Mouse (Mus musculus) C2C12 (cell line): ENCODE measurements around the gene Col4a2. TPM values are rescaled to one million over a fixed set of nuclear protein-coding genes. Genes with fewer than 3 reads are reported as not detected.

ENCODE experiments used
- H3K27me3 ChIP-seq: one replicate; pipeline ENCODE4 v1.6.1; 2011; ENCODE audit not compliant: control insufficient read depth, insufficient read depth, insufficient read length
- H3K36me3 ChIP-seq: one replicate; pipeline ENCODE4 v1.6.1; 2011; ENCODE audit not compliant: control insufficient read depth, insufficient read depth
- H3K4me3 ChIP-seq: one replicate; pipeline ENCODE4 v1.5.1; 2011; ENCODE audit warnings: mild to moderate bottlenecking, control low read depth; ENCODE audit not compliant: poor library complexity, insufficient read depth, severe bottlenecking
- H3K79me2 ChIP-seq: one replicate; pipeline ENCODE4 v1.6.1; 2011; ENCODE audit not compliant: control insufficient read depth, insufficient read depth
- H3K79me3 ChIP-seq: one replicate; pipeline ENCODE4 v1.6.1; 2011; ENCODE audit warnings: low read depth, control low read depth
- H3ac ChIP-seq: one replicate; pipeline ENCODE3; 2011; ENCODE audit warnings: low read depth; ENCODE audit not compliant: control insufficient read depth, insufficient read length
- CEBPB ChIP-seq: IDR thresholded peaks from one replicate; pipeline ENCODE4 v1.6.1; 2011; ENCODE audit warnings: low read depth, mild to moderate bottlenecking, control low read depth, moderate library complexity
- CTCF ChIP-seq: IDR thresholded peaks from one replicate; pipeline ENCODE4 v1.5.1; 2011; ENCODE audit not compliant: control insufficient read depth, insufficient read depth, insufficient read length
- FOSL1 ChIP-seq: IDR thresholded peaks from one replicate; pipeline ENCODE4 v1.8.0; 2011; ENCODE audit warnings: mild to moderate bottlenecking, low read length; ENCODE audit not compliant: poor library complexity, insufficient read depth, severe bottlenecking
- MAX ChIP-seq: IDR thresholded peaks from one replicate; pipeline ENCODE4 v1.6.1; 2011; ENCODE audit warnings: mild to moderate bottlenecking, control low read depth
- MYOD1 ChIP-seq: IDR thresholded peaks from one replicate; pipeline ENCODE4 v1.6.1; 2011; ENCODE audit warnings: low read depth; ENCODE audit not compliant: control insufficient read depth, insufficient read length
- MYOG ChIP-seq: IDR thresholded peaks from one replicate; pipeline ENCODE4 v1.6.1; 2011; ENCODE audit not compliant: control insufficient read depth, insufficient read length; ENCODE audit errors: extremely low read depth
- USF1 ChIP-seq: IDR thresholded peaks from one replicate; pipeline ENCODE4 v1.6.1; 2011; ENCODE audit warnings: low read depth, mild to moderate bottlenecking, control low read depth, moderate library complexity
- polyA plus RNA-seq: library from polyadenylated mRNA; unstranded; fragments of >200 nt; fragmentation: generic; extraction: Trizol; gene quantifications from one replicate; pipeline ENCODE4 v1.2.1, GENCODE M21; 2012; ENCODE audit warnings: missing spikeins

The Col4a2 gene
- polyA plus RNA-seq, 1 experiment = 68.8 TPM

DNA sequence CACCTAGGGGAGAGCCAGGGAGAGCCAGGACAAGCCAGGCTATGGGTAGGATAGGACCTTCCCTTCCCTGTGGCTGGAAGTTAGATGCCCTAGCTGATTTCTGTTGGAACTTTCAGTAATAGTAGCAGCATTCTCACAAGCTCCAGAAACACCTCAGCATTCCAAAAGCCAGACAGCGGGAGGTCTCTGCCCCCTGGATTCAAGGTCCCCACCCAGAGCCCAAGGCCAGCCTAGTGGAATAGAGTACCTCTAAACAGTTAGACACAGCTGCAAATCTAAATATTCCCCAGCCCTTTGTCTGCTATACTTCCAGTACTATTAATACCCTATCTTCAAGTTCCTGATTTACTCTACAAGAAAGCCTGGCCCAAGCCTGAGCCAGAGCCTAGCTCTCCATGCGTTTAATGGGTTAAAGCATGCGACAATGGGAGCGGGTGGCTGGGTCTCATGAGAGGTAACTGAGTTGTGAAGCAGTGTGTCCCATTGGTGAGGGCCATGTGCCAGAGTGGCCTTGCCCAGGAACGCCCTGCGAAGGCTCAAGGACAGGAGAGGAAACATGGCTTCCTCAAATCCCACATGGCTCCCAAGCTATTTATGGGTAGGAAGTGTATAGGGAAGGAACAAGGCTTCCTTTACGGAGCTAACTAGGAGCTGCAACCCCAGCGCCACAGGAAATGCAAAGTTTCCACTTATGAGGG is 15.3 kb upstream of the Col4a2 start:
- H3K79me3 ChIP-seq = peaks cover 31% of the 10 kb centered on the region
- no peaks in the 10 kb centered on the region for H3K36me3 ChIP-seq
- peaks cover 83% of the 10 kb centered on the region for H3K79me2 ChIP-seq
- H3ac ChIP-seq = no peak overlapping the region
- TF ChIP-seq MYOG (no peak), CTCF (no peak), CEBPB (no peak), MYOD1 (no peak), FOSL1 (no peak), MAX (no peak), USF1 (no peak)
- H3K27me3 ChIP-seq = no peaks in the 10 kb centered on the region
- no peak overlapping the region for H3K4me3 ChIP-seq

DNA sequence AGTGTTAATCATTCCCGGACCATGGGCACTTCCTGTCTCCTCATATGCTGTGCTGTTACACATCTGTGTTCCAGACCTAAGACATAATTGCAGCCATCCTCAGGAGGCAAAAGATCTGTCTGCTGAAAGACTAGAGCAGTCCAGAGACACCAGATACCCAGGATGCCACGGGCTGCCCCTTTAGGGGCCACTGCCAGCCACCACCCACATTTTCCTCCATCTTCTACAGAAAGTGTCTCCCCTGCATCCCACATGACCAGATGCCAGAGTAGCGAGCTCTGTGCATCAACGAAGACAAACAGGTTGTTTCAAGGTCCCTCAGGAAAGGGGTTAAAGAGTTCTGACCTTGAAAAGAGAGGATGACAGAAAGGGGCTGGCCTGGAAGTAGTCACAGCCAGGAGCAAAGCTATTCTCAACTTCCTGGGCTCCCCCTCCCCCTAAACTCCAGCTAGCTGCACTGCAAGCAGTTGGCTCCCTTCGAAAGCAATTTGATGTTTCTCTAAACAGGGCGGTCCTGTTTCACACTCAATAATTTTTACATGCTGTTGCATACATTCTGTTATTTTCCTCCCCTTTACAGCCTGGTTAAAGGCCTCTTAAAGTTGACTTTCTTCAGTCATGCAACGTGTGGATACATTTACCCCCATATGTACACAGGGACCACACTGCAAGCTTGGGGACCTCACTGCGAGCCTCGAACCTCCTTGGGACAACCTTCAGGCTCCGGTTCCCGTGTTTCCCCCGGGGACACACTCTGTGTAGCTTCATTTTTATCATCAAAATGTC is 13.9 kb upstream of the Col4a2 start:
- Histone ChIP-seq H3ac (no peak overlapping the region), H3K79me2 (peaks cover 97% of the 10 kb centered on the region), H3K4me3 (no peak overlapping the region), H3K79me3 (peaks cover 33% of the 10 kb centered on the region), H3K36me3 (no peaks in the 10 kb centered on the region), H3K27me3 (no peaks in the 10 kb centered on the region)
- TF ChIP-seq MYOG = no peak
- no peak for TF ChIP-seq FOSL1
- TF ChIP-seq MYOD1 = no peak
- no peak for TF ChIP-seq MAX
- TF ChIP-seq CEBPB = no peak
- no peak for TF ChIP-seq USF1
- TF ChIP-seq CTCF = no peak

GRCm38 (mm10) chr8:11299317-11299602 is 13.3 kb upstream of the Col4a2 start:
- Histone ChIP-seq H3K4me3 (no peak overlapping the region), H3K27me3 (no peaks in the 10 kb centered on the region), H3K79me2 (peaks cover 97% of the 10 kb centered on the region), H3ac (no peak overlapping the region), H3K79me3 (peaks cover 36% of the 10 kb centered on the region), H3K36me3 (no peaks in the 10 kb centered on the region)
- no peak for TF ChIP-seq CEBPB
- no peak for TF ChIP-seq MYOD1
- no peak for TF ChIP-seq MAX
- no peak for TF ChIP-seq FOSL1
- no peak for TF ChIP-seq USF1
- no peak for TF ChIP-seq MYOG
- TF ChIP-seq CTCF = no peak

- Histone ChIP-seq H3K36me3 (no peaks in the 10 kb centered on the region), H3K27me3 (no peaks in the 10 kb centered on the region), H3K4me3 (no peak overlapping the region), H3K79me3 (peaks cover 48% of the 10 kb centered on the region), H3K79me2 (peaks cover 97% of the 10 kb centered on the region), H3ac (no peak overlapping the region)
- TF ChIP-seq MAX = no peak
- TF ChIP-seq MYOD1 = no peak
- TF ChIP-seq CEBPB = no peak
- no peak for TF ChIP-seq FOSL1
- TF ChIP-seq CTCF = no peak
- no peak for TF ChIP-seq USF1
- no peak for TF ChIP-seq MYOG
Measured at GRCm38 (mm10) chr8:11300436-11300835, 12.2 kb upstream of the Col4a2 start.

DNA sequence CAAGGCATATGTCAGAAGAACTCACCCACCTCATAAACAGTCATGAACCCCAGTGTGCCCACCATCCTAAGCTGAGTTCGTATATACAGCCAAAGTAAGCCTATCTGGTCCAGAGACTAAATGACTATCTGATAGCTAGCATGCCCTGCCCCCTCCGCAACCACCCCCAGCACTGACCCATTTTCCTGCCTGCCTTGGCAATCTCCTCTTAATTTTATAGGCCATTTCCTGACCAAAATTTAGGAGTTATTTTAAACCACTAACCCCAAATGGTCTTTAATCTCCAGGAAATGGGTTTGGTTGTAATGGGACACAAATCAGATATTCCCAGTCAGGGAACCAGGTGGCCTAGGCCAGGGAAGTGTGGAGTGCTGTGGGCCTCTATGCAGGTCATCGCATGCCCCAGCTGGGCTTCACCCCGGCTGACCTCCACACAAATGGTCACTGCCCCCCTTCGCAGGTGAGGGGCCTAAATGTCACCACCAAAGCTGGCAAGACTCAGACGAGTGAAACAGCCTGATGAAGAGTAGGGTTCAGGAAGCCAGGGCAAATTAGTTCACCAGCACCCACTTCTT is 8.5 kb upstream of the Col4a2 start:
- Histone ChIP-seq H3K27me3 (no peaks in the 10 kb centered on the region), H3K79me3 (peaks cover 51% of the 10 kb centered on the region)
- TF ChIP-seq MYOD1 = no peak
- TF ChIP-seq MAX = no peak
- no peak for TF ChIP-seq CTCF
- TF ChIP-seq FOSL1 = no peak
- TF ChIP-seq CEBPB = no peak
- TF ChIP-seq USF1 = no peak

More for the DNA sequence above, 8.5 kb upstream of the Col4a2 start:
- no peak overlapping the region for H3ac ChIP-seq
- no peaks in the 10 kb centered on the region for H3K36me3 ChIP-seq
- peaks cover 99% of the 10 kb centered on the region for H3K79me2 ChIP-seq
- no peak overlapping the region for H3K4me3 ChIP-seq
